Mouse (Mus musculus): ENCODE measurements around the gene Rnf223. TPM values are rescaled to one million over a fixed set of nuclear protein-coding genes. Genes with fewer than 3 reads are reported as not detected.

Gene Rnf223
- polyA plus RNA-seq (2011; ENCODE audit: insufficient read depth, insufficient read length, low replicate concordance, missing spikeins) = 0.85 TPM in 1 of 2 replicates, not detected in the other

- Histone ChIP-seq H3K27ac (ENCODE audit: control insufficient read depth, insufficient read depth, low read depth, low read length, poor library complexity) (no peak within 1 kb of the TSS), H3K4me3 (replicated peaks; ENCODE audit: control insufficient read depth, low read depth, low read length) (no peak within 1 kb of the TSS), H3K4me1 (ENCODE audit: control insufficient read depth, insufficient read depth, low read length) (no peaks in the 10 kb centered on the region; the same call in 1 of the 2 replicates)
- TF ChIP-seq CTCF (IDR thresholded peaks at IDR 0.05; ENCODE audit: control insufficient read depth, insufficient read depth, low read length) = no peak
- TF ChIP-seq POLR2A (IDR thresholded peaks at IDR 0.05; ENCODE audit: borderline replicate concordance, control insufficient read depth, low read depth, low read length) = no peak
- 84% methylated on average over 15 of the region's 15 CpGs for WGBS
These were observed at the start of gene Rnf223 for GRCm38 (mm10) chr4:156130436-156130835. Gene Rnf223, plus strand, starts transcription at chr4:156130513.

GRCm38 (mm10) chr4:156082621-156083234 is 47.6 kb upstream of the Rnf223 start:
- H3K4me3 ChIP-seq (replicated peaks; ENCODE audit: control insufficient read depth, low read depth, low read length) = no peak overlapping the region
- H3K27ac ChIP-seq (ENCODE audit: control insufficient read depth, insufficient read depth, low read depth, low read length, poor library complexity) = no peak overlapping the region
- H3K4me1 ChIP-seq (ENCODE audit: control insufficient read depth, insufficient read depth, low read length) = no peaks in the 10 kb centered on the region; the same call in 1 of the 2 replicates
- no peak for TF ChIP-seq POLR2A (IDR thresholded peaks at IDR 0.05; ENCODE audit: borderline replicate concordance, control insufficient read depth, low read depth, low read length)
- TF ChIP-seq CTCF (IDR thresholded peaks at IDR 0.05; ENCODE audit: control insufficient read depth, insufficient read depth, low read length) = no peak
- 46% methylated on average over 4 of the region's 4 CpGs for WGBS

- WGBS = 69% methylated on average over 5 of the region's 5 CpGs
- TF ChIP-seq CTCF (IDR thresholded peaks at IDR 0.05; ENCODE audit: control insufficient read depth, insufficient read depth, low read length) (no peak), POLR2A (IDR thresholded peaks at IDR 0.05; ENCODE audit: borderline replicate concordance, control insufficient read depth, low read depth, low read length) (no peak)
- no peak overlapping the region for H3K4me3 ChIP-seq (replicated peaks; ENCODE audit: control insufficient read depth, low read depth, low read length)
- no peak overlapping the region for H3K27ac ChIP-seq (ENCODE audit: control insufficient read depth, insufficient read depth, low read depth, low read length, poor library complexity)
- no peaks in the 10 kb centered on the region; the same call in 1 of the 2 replicates for H3K4me1 ChIP-seq (ENCODE audit: control insufficient read depth, insufficient read depth, low read length)
These were observed 47.0 kb upstream of the Rnf223 start for GRCm38 (mm10) chr4:156083348-156083747.

- 77% methylated on average over 9 of the region's 9 CpGs for WGBS
- Histone ChIP-seq H3K4me1 (ENCODE audit: control insufficient read depth, insufficient read depth, low read length) (no peaks in the 10 kb centered on the region; the same call in 1 of the 2 replicates), H3K27ac (ENCODE audit: control insufficient read depth, insufficient read depth, low read depth, low read length, poor library complexity) (no peak overlapping the region), H3K4me3 (replicated peaks; ENCODE audit: control insufficient read depth, low read depth, low read length) (no peak overlapping the region)
- TF ChIP-seq POLR2A (IDR thresholded peaks at IDR 0.05; ENCODE audit: borderline replicate concordance, control insufficient read depth, low read depth, low read length) (no peak), CTCF (IDR thresholded peaks at IDR 0.05; ENCODE audit: control insufficient read depth, insufficient read depth, low read length) (no peak)
These were observed 46.0 kb upstream of the Rnf223 start for GRCm38 (mm10) chr4:156084096-156084879.

GRCm38 (mm10) chr4:156085256-156085655 is 45.1 kb upstream of the Rnf223 start:
- H3K4me3 ChIP-seq (replicated peaks; ENCODE audit: control insufficient read depth, low read depth, low read length) = no peak overlapping the region
- WGBS = 84% methylated on average over 8 of the region's 8 CpGs
- H3K27ac ChIP-seq (ENCODE audit: control insufficient read depth, insufficient read depth, low read depth, low read length, poor library complexity) = no peak overlapping the region
- H3K4me1 ChIP-seq (ENCODE audit: control insufficient read depth, insufficient read depth, low read length) = no peaks in the 10 kb centered on the region; the same call in 1 of the 2 replicates
- no peak for TF ChIP-seq POLR2A (IDR thresholded peaks at IDR 0.05; ENCODE audit: borderline replicate concordance, control insufficient read depth, low read depth, low read length)

GRCm38 (mm10) chr4:156087398-156088087 is 42.8 kb upstream of the Rnf223 start:
- Histone ChIP-seq H3K4me3 (replicated peaks; ENCODE audit: control insufficient read depth, low read depth, low read length) (no peak overlapping the region), H3K4me1 (ENCODE audit: control insufficient read depth, insufficient read depth, low read length) (no peaks in the 10 kb centered on the region; the same call in 1 of the 2 replicates), H3K27ac (ENCODE audit: control insufficient read depth, insufficient read depth, low read depth, low read length, poor library complexity) (no peak overlapping the region)
- WGBS = 6% methylated on average over 5 of the region's 5 CpGs
- no peak for TF ChIP-seq CTCF (IDR thresholded peaks at IDR 0.05; ENCODE audit: control insufficient read depth, insufficient read depth, low read length)
- no peak for TF ChIP-seq POLR2A (IDR thresholded peaks at IDR 0.05; ENCODE audit: borderline replicate concordance, control insufficient read depth, low read depth, low read length)

- TF ChIP-seq CTCF (IDR thresholded peaks at IDR 0.05; ENCODE audit: control insufficient read depth, insufficient read depth, low read length) = no peak
- TF ChIP-seq POLR2A (IDR thresholded peaks at IDR 0.05; ENCODE audit: borderline replicate concordance, control insufficient read depth, low read depth, low read length) = no peak
- Histone ChIP-seq H3K4me3 (replicated peaks; ENCODE audit: control insufficient read depth, low read depth, low read length) (no peak overlapping the region), H3K4me1 (ENCODE audit: control insufficient read depth, insufficient read depth, low read length) (no peaks in the 10 kb centered on the region; the same call in 1 of the 2 replicates), H3K27ac (ENCODE audit: control insufficient read depth, insufficient read depth, low read depth, low read length, poor library complexity) (no peak overlapping the region)
- 77% methylated on average over 1 of the region's 1 CpGs for WGBS
These were observed 39.1 kb upstream of the Rnf223 start for GRCm38 (mm10) chr4:156091236-156091635.

GRCm38 (mm10) chr4:156092765-156093164 is 37.5 kb upstream of the Rnf223 start:
- no peaks in the 10 kb centered on the region; the same call in 1 of the 2 replicates for H3K4me1 ChIP-seq (ENCODE audit: control insufficient read depth, insufficient read depth, low read length)
- no peak overlapping the region for H3K27ac ChIP-seq (ENCODE audit: control insufficient read depth, insufficient read depth, low read depth, low read length, poor library complexity)
- 89% methylated on average over 1 of the region's 1 CpGs for WGBS
- no peak overlapping the region for H3K4me3 ChIP-seq (replicated peaks; ENCODE audit: control insufficient read depth, low read depth, low read length)
- TF ChIP-seq CTCF (IDR thresholded peaks at IDR 0.05; ENCODE audit: control insufficient read depth, insufficient read depth, low read length) (no peak), POLR2A (IDR thresholded peaks at IDR 0.05; ENCODE audit: borderline replicate concordance, control insufficient read depth, low read depth, low read length) (no peak)
